Mouse (Mus musculus): ENCODE measurements around the gene Pla2g4b.

GRCm38 (mm10) chr2:119986369-119986768 is 46.8 kb upstream of the Pla2g4b start:
- TF ChIP-seq GATA1 (IDR thresholded peaks at IDR 0.05; ENCODE audit: low read length) (no peak), TAL1 (IDR thresholded peaks at IDR 0.05; ENCODE audit: low read length) (no peak)
